Mouse (Mus musculus) inflammation-experienced regulatory T-cells, adult 6 months (primary cell): Measurements from ENCODE around the gene Ppfia4. TPM values are rescaled to one million over a fixed set of nuclear protein-coding genes. Genes with fewer than 3 reads are reported as not detected.
"Not testable (repeated sequence)": the region's sequence is repeated elsewhere in the genome, so short reads cannot be mapped to it uniquely, and the experiment has no call there.

ENCODE experiments used
- ATAC-seq: one replicate; pipeline ENCODE4 v1.8.0; 2017
- polyA plus RNA-seq, 3 experiments: library from polyadenylated mRNA; unstranded; fragments of 100-300 nt; shearing (Covaris generic); gene quantifications; one replicate each; pipeline ENCODE4 v1.2.1; 2017

Ppfia4 gene
- polyA plus RNA-seq, 3 experiments from 2014 or later = 0.24 to 1.4 TPM; not detected in 1

DNA sequence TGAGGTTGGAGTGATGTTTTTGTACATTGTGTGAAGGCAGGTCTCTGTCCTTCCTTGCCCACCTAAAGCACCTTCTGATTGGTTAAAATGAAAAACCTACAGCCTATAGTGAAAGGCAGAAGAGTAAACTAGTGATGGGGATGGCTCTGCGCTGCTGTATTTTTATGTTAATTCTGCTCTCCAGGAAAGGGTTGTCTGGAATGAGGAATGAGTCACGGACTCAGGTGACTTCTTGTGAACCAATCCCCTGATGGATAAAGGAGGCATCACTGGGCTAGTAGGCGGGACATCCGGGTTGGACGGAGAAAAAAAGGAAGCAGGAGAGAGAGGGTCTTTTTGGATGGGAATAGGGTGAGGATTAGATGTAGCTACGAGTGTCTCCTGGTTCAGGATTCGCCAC, 62.7 kb downstream of the Ppfia4 start:
- ATAC-seq = no peak

GRCm38 (mm10) chr1:134265797-134266196, 66.9 kb downstream of the Ppfia4 start:
- ATAC-seq = no peak

- no peak for ATAC-seq
Measured at GRCm38 (mm10) chr1:134264341-134264740, 68.4 kb downstream of the Ppfia4 start.

- ATAC-seq = not testable (repeated sequence)
Measured at GRCm38 (mm10) chr1:134249681-134250080, 83.0 kb downstream of the Ppfia4 start.

Other genes with a start within 250 kb of the Ppfia4 start
- not detected for gene Chit1, start 221.7 kb downstream of the Ppfia4 start, polyA plus RNA-seq
- gene Chil1, start 150.8 kb downstream of the Ppfia4 start, polyA plus RNA-seq = under 1 TPM in 2 of 3 experiments, not detected in 1; 0.46 to 0.98 TPM
- gene Mybph, start 139.5 kb downstream of the Ppfia4 start, polyA plus RNA-seq = not detected
- gene Adora1, start 97.5 kb downstream of the Ppfia4 start, polyA plus RNA-seq = not detected
- gene Myog, start 42.9 kb downstream of the Ppfia4 start, polyA plus RNA-seq = not detected
- 10 to 100 TPM; 25.8 to 26.9 (median 26.6) TPM for gene Tmem183a, start 29.1 kb upstream of the Ppfia4 start, polyA plus RNA-seq
- not detected for gene 4933406M09Rik, start 53.0 kb upstream of the Ppfia4 start, polyA plus RNA-seq
- 10 to 100 TPM; 15.3 to 29.6 (median 23.0) TPM for gene Cyb5r1, start 72.6 kb upstream of the Ppfia4 start, polyA plus RNA-seq
- 10 to 100 TPM; 25.7 to 45.5 (median 33.0) TPM for gene Adipor1, start 82.5 kb upstream of the Ppfia4 start, polyA plus RNA-seq
- gene Klhl12, start 122.6 kb upstream of the Ppfia4 start, polyA plus RNA-seq = 10 to 100 TPM in 2 of 3 experiments, 1 to 10 TPM in 1; 8.7 to 15.5 (median 12.7) TPM
- gene Rabif, start 161.7 kb upstream of the Ppfia4 start, polyA plus RNA-seq = 10 to 100 TPM; 40.2 to 42.7 (median 41.7) TPM
- not detected for gene Mgat4e, start 216.8 kb upstream of the Ppfia4 start, polyA plus RNA-seq
- gene Kdm5b, start 227.2 kb upstream of the Ppfia4 start, polyA plus RNA-seq = 10 to 100 TPM in 2 of 3 experiments, 1 to 10 TPM in 1; 6.4 to 19.8 (median 16.5) TPM